Mouse (Mus musculus) heart, embryonic 14.5 days (tissue): ENCODE measurements around the gene Btbd11. TPM values are rescaled to one million over a fixed set of nuclear protein-coding genes. Genes with fewer than 3 reads are reported as not detected.

ENCODE experiments used
- ATAC-seq: fragments of 200-750 bp; cut with Nextera tagmentation; 2 replicates; pipeline ENCODE4 v1.8.0; 2017; ENCODE audit warnings: low read depth, moderate TSS enrichment; ENCODE audit not compliant: insufficient number of reproducible peaks, insufficient read depth, low FRiP score
- H3K27ac ChIP-seq, 2 experiments: fragments of 200-500 bp in 1 of 2; fragments of 300-500 bp in 1 of 2; sonication (generic) in 1 of 2; replicated peaks in 1 of 2; 2 replicates each; pipeline ENCODE4 v1.5.1; 2012 to 2014; ENCODE audit warnings: low read depth in 2 of 2, low read length in 2 of 2, control low read depth in 1 of 2, mild to moderate bottlenecking in 1 of 2, mixed read lengths in 1 of 2; ENCODE audit not compliant: control insufficient read depth in 1 of 2, insufficient read depth in 1 of 2
- H3K27me3 ChIP-seq: fragments of 300-500 bp; sonication (generic); 2 replicates; pipeline ENCODE4 v1.6.1; 2014; ENCODE audit warnings: mild to moderate bottlenecking, low read length, control low read depth; ENCODE audit not compliant: control insufficient read depth, insufficient read depth
- H3K36me3 ChIP-seq: fragments of 300-500 bp; sonication (generic); 2 replicates; pipeline ENCODE4 v1.6.1; 2014; ENCODE audit warnings: mild to moderate bottlenecking, control low read depth, low read length, mixed read lengths; ENCODE audit not compliant: control insufficient read depth, insufficient read depth
- H3K4me1 ChIP-seq, 2 experiments: fragments of 200-500 bp in 1 of 2; fragments of 300-500 bp in 1 of 2; sonication (generic) in 1 of 2; 2 replicates each; pipeline ENCODE4 v1.6.1; 2012 to 2014; ENCODE audit warnings: low read length in 2 of 2, control low read depth in 1 of 2, mixed read lengths in 1 of 2; ENCODE audit not compliant: control insufficient read depth in 2 of 2, insufficient read depth in 2 of 2
- H3K4me2 ChIP-seq: fragments of 300-500 bp; sonication (generic); 2 replicates; pipeline ENCODE4 v1.6.1; 2014; ENCODE audit warnings: mild to moderate bottlenecking, low read length
- H3K4me3 ChIP-seq, 2 experiments: fragments of 200-500 bp in 1 of 2; fragments of 300-500 bp in 1 of 2; sonication (generic) in 1 of 2; 2 replicates each; pipeline ENCODE4 v1.5.1; 2012 to 2014; ENCODE audit warnings: low read length in 2 of 2, mild to moderate bottlenecking in 2 of 2, control low read depth in 1 of 2, low read depth in 1 of 2, moderate library complexity in 1 of 2; ENCODE audit not compliant: control insufficient read depth in 1 of 2, insufficient read depth in 1 of 2
- H3K9ac ChIP-seq: fragments of 300-500 bp; sonication (generic); 2 replicates; pipeline ENCODE4 v1.6.1; 2014; ENCODE audit warnings: mild to moderate bottlenecking, low read length
- H3K9me3 ChIP-seq: fragments of 300-500 bp; sonication (generic); 2 replicates; pipeline ENCODE4 v1.6.1; 2016; ENCODE audit warnings: low read length, control low read depth; ENCODE audit not compliant: control insufficient read depth
- WGBS: fragments of 180-500 bp; shearing (Covaris S2); extraction: QIAGEN DNeasy Blood & Tissue Kit; methylation state at CpG from one replicate; pipeline ENCODE4 v1.1.7; 2014; 5-methylcytosine and 5-hydroxymethylcytosine counted together
- polyA plus RNA-seq: library from polyadenylated mRNA; unstranded; fragments of >200 nt; fragmentation: Nextera tagmentation; extraction: Ambion mirVana; gene quantifications from 2 replicates; pipeline ENCODE4 v1.2.1, GENCODE M21; 2014

The Btbd11 gene
- polyA plus RNA-seq, 1 experiment from 2014 or later: 0.73 TPM

- 82% methylated on average over 2 of the region's 2 CpGs for WGBS
- Histone ChIP-seq H3K36me3 (no peaks in the 10 kb centered on the region), H3K27ac (no peak overlapping the region), H3K4me2 (no peak overlapping the region), H3K27me3 (no peaks in the 10 kb centered on the region), H3K9me3 (no peaks in the 10 kb centered on the region), H3K4me1 (no peaks in the 10 kb centered on the region), H3K9ac (no peak overlapping the region), H3K4me3 (no peak overlapping the region)
- no peak for ATAC-seq
These were observed 156.7 kb downstream of the Btbd11 start for GRCm38 (mm10) chr10:85543281-85543680.

- no peak overlapping the region for H3K4me3 ChIP-seq
- H3K27ac ChIP-seq: no peak overlapping the region
- no peaks in the 10 kb centered on the region for H3K36me3 ChIP-seq
- no peak overlapping the region for H3K4me2 ChIP-seq
- ATAC-seq: no peak
- no peak overlapping the region for H3K9ac ChIP-seq
- H3K27me3 ChIP-seq: no peaks in the 10 kb centered on the region
- WGBS: 27% methylated on average over 5 of the region's 5 CpGs
- H3K4me1 ChIP-seq: no peaks in the 10 kb centered on the region
- no peaks in the 10 kb centered on the region for H3K9me3 ChIP-seq
These were observed 158.4 kb downstream of the Btbd11 start for GRCm38 (mm10) chr10:85544991-85545390.

- Histone ChIP-seq H3K27me3 (no peaks in the 10 kb centered on the region), H3K9ac (no peak overlapping the region), H3K9me3 (0 out of 2 replicates have a peak, but pooled peaks cover 3% of the 10 kb centered on the region), H3K4me2 (no peak overlapping the region), H3K27ac (no peak overlapping the region), H3K4me1 (no peaks in the 10 kb centered on the region), H3K4me3 (no peak overlapping the region), H3K36me3 (no peaks in the 10 kb centered on the region)
- no peak for ATAC-seq
- 57% methylated on average over 8 of the region's 8 CpGs for WGBS
These were observed 168.6 kb downstream of the Btbd11 start for GRCm38 (mm10) chr10:85555193-85555592.

GRCm38 (mm10) chr10:85561418-85561817 is 174.8 kb downstream of the Btbd11 start:
- H3K9ac ChIP-seq: no peak overlapping the region
- H3K4me1 ChIP-seq: no peaks in the 10 kb centered on the region
- H3K9me3 ChIP-seq: 0 out of 2 replicates have a peak, but pooled peaks cover 4% of the 10 kb centered on the region
- no peak overlapping the region for H3K4me3 ChIP-seq
- 87% methylated on average over 14 of the region's 14 CpGs for whole genome bisulfite sequencing
- H3K27ac ChIP-seq: no peak overlapping the region
- no peak overlapping the region for H3K4me2 ChIP-seq
- H3K27me3 ChIP-seq: no peaks in the 10 kb centered on the region
- ATAC-seq: no peak
- H3K36me3 ChIP-seq: no peaks in the 10 kb centered on the region

GRCm38 (mm10) chr10:85571456-85571855 is 184.8 kb downstream of the Btbd11 start:
- no peaks in the 10 kb centered on the region for H3K4me1 ChIP-seq
- H3K4me2 ChIP-seq: no peak overlapping the region
- no peak overlapping the region for H3K27ac ChIP-seq
- H3K36me3 ChIP-seq: no peaks in the 10 kb centered on the region
- no peaks in the 10 kb centered on the region for H3K9me3 ChIP-seq
- 81% methylated on average over 5 of the region's 5 CpGs for WGBS
- H3K27me3 ChIP-seq: no peaks in the 10 kb centered on the region
- no peak for ATAC-seq
- H3K9ac ChIP-seq: no peak overlapping the region
- H3K4me3 ChIP-seq: no peak overlapping the region

- no peak overlapping the region for H3K27ac ChIP-seq
- WGBS: 73% methylated on average over 7 of the region's 7 CpGs
- no peak overlapping the region for H3K4me2 ChIP-seq
- ATAC-seq: no peak
- no peaks in the 10 kb centered on the region for H3K4me1 ChIP-seq
- no peaks in the 10 kb centered on the region for H3K36me3 ChIP-seq
- H3K27me3 ChIP-seq: no peaks in the 10 kb centered on the region
- H3K9me3 ChIP-seq: no peaks in the 10 kb centered on the region
- no peak overlapping the region for H3K9ac ChIP-seq
- H3K4me3 ChIP-seq: no peak overlapping the region
These were observed 186.0 kb downstream of the Btbd11 start for GRCm38 (mm10) chr10:85572571-85572970.

DNA sequence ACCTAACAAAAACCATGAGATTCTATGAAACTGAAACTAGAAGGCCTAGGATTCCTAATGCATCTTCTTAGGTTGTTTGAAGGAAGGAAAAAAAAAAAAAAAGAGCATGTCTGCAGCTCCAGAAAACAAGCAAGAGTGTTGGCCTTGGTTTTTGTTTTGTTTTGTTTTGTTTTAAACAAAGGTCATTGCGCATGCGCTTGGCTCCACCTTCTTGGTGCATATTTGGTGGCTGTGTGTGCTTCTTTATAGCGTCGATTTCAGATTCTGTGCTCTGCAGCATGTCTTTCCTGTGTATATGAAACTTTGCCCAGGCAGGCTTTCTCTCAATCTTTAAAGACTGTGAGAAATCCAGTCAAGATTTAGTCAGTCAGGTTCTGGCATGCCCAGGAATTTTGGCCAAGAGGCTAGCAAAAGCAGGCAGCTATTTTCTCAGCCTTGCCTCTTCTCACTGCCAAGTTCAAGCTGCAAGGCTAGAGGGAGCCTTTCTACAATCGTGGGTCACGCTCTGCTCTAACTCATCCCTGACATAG is 191.3 kb downstream of the Btbd11 start:
- H3K9ac ChIP-seq: no peak overlapping the region
- no peaks in the 10 kb centered on the region for H3K4me1 ChIP-seq
- H3K9me3 ChIP-seq: no peaks in the 10 kb centered on the region
- no peak overlapping the region for H3K27ac ChIP-seq
- no peak overlapping the region for H3K4me2 ChIP-seq
- no peak overlapping the region for H3K4me3 ChIP-seq
- no peak for ATAC-seq
- WGBS: 90% methylated on average over 6 of the region's 6 CpGs
- no peaks in the 10 kb centered on the region for H3K27me3 ChIP-seq
- no peaks in the 10 kb centered on the region for H3K36me3 ChIP-seq
